Mouse (Mus musculus) heart, embryonic 15.5 days (tissue): ENCODE results near the gene 4931422A03Rik. TPM values are rescaled to one million over a fixed set of nuclear protein-coding genes. Genes with fewer than 3 reads are reported as not detected.
"Not testable (repeated sequence)": the region's sequence is repeated elsewhere in the genome, so short reads cannot be mapped to it uniquely, and the experiment has no call there.

Source experiments
- ATAC-seq: fragments of 200-750 bp; cut with Nextera tagmentation; replicated peaks from 2 replicates; pipeline ENCODE4 v1.8.0; 2017; ENCODE audit warnings: low read depth, moderate TSS enrichment; ENCODE audit not compliant: insufficient number of reproducible peaks, insufficient read depth, low FRiP score
- H3K27ac ChIP-seq: fragments of 300-500 bp; sonication (generic); 2 replicates; pipeline ENCODE4 v1.5.1; 2015; ENCODE audit warnings: mild to moderate bottlenecking, inconsistent platforms
- H3K27me3 ChIP-seq: fragments of 300-500 bp; sonication (generic); 2 replicates; pipeline ENCODE4 v1.6.1; 2015; ENCODE audit warnings: inconsistent platforms
- H3K36me3 ChIP-seq: fragments of 300-500 bp; sonication (generic); 2 replicates; pipeline ENCODE4 v1.6.1; 2015; ENCODE audit warnings: mild to moderate bottlenecking, inconsistent platforms
- H3K4me1 ChIP-seq: fragments of 300-500 bp; sonication (generic); replicated peaks from 2 replicates; pipeline ENCODE4 v1.6.1; 2015; ENCODE audit warnings: inconsistent platforms
- H3K4me2 ChIP-seq: fragments of 300-500 bp; sonication (generic); 2 replicates; pipeline ENCODE4 v1.6.1; 2015; ENCODE audit warnings: inconsistent platforms, mild to moderate bottlenecking, moderate library complexity
- H3K4me3 ChIP-seq: fragments of 300-500 bp; sonication (generic); 2 replicates; pipeline ENCODE4 v1.5.1; 2015; ENCODE audit warnings: mild to moderate bottlenecking, inconsistent platforms
- H3K9ac ChIP-seq: fragments of 300-500 bp; sonication (generic); 2 replicates; pipeline ENCODE4 v1.6.1; 2015; ENCODE audit warnings: mild to moderate bottlenecking, inconsistent platforms
- H3K9me3 ChIP-seq: fragments of 300-500 bp; sonication (generic); replicated peaks from 2 replicates; pipeline ENCODE4 v1.6.1; 2016; ENCODE audit warnings: inconsistent platforms
- WGBS: fragments of 180-500 bp; shearing (Covaris S2); methylation state at CpG from one replicate; pipeline ENCODE4 v1.1.7; 2015; ENCODE audit warnings: mixed read lengths; 5-methylcytosine and 5-hydroxymethylcytosine counted together
- polyA plus RNA-seq: library from polyadenylated mRNA; unstranded; fragments of >200 nt; fragmentation: Nextera tagmentation; extraction: Ambion mirVana; gene quantifications from 2 replicates; pipeline ENCODE4 v1.2.1, GENCODE M21; 2015

4931422A03Rik gene
- polyA plus RNA-seq = 1.8 and 3.0 TPM in 2 replicates

GRCm38 (mm10) chr2:104028139-104028723 is at the start of gene 4931422A03Rik:
Gene 4931422A03Rik, minus strand, starts transcription at chr2:104028361.
- WGBS = 0% methylated on average over 32 of the region's 32 CpGs

GRCm38 (mm10) chr2:104069704-104070185 is 41.6 kb upstream of the 4931422A03Rik start, which contains the start of gene Cd59b:
Gene Cd59b, plus strand, starts transcription at chr2:104069849.
- Histone ChIP-seq H3K27me3 (no peaks in the 10 kb centered on the region), H3K4me3 (peak within 1 kb of the TSS; percentile 49), H3K4me2 (peak within 1 kb of the TSS; percentile 65), H3K36me3 (no peaks in the 10 kb centered on the region), H3K4me1 (peaks cover 13% of the 10 kb centered on the region; the same call in 1 of the 2 replicates), H3K27ac (peak within 1 kb of the TSS; percentile 47; the same call in 1 of the 2 replicates), H3K9me3 (no peaks in the 10 kb centered on the region), H3K9ac (0 out of 2 replicates have a peak within 1 kb of the TSS, but pooled peaks have one; percentile 10)
- WGBS = 10% methylated on average over 13 of the region's 13 CpGs
- peak; percentile 84 for ATAC-seq

More at GRCm38 (mm10) chr2:104028139-104028723, at the start of gene 4931422A03Rik:
- peak within 1 kb of the TSS; percentile 64 for H3K4me2 ChIP-seq
- peak within 1 kb of the TSS; percentile 93 for H3K4me3 ChIP-seq
- peak within 1 kb of the TSS; percentile 95 for H3K9ac ChIP-seq
- peak within 1 kb of the TSS; percentile 70 for H3K27ac ChIP-seq
- no peaks in the 10 kb centered on the region for H3K27me3 ChIP-seq
- peak; percentile 66 for ATAC-seq
- H3K36me3 ChIP-seq = no peaks in the 10 kb centered on the region
- H3K9me3 ChIP-seq = no peaks in the 10 kb centered on the region
- peaks cover 21% of the 10 kb centered on the region for H3K4me1 ChIP-seq

- not testable (repeated sequence) for H3K27ac ChIP-seq, H3K4me3 ChIP-seq, ATAC-seq, H3K27me3 ChIP-seq, H3K4me2 ChIP-seq, H3K36me3 ChIP-seq, H3K9ac ChIP-seq, H3K9me3 ChIP-seq
- peaks cover 13% of the 10 kb centered on the region; the same call in 1 of the 2 replicates for H3K4me1 ChIP-seq
- WGBS = 61% methylated on average over 7 of the region's 7 CpGs
These were observed 40.3 kb upstream of the 4931422A03Rik start, which contains the start of gene Gm10799 for GRCm38 (mm10) chr2:104068450-104068849. Gene Gm10799, minus strand, starts transcription at chr2:104068550.

GRCm38 (mm10) chr2:104065526-104065925 is 37.4 kb upstream of the 4931422A03Rik start, which contains the start of gene Gm10912:
Gene Gm10912, plus strand, starts transcription at chr2:104065826.
- not testable (repeated sequence) for H3K9ac ChIP-seq, H3K4me2 ChIP-seq, ATAC-seq, H3K27me3 ChIP-seq, H3K9me3 ChIP-seq, H3K27ac ChIP-seq, H3K4me3 ChIP-seq
- Histone ChIP-seq H3K36me3 (peaks cover 23% of the 10 kb centered on the region), H3K4me1 (peaks cover 13% of the 10 kb centered on the region; the same call in 1 of the 2 replicates)
- WGBS = 81% methylated on average over 6 of the region's 6 CpGs

DNA sequence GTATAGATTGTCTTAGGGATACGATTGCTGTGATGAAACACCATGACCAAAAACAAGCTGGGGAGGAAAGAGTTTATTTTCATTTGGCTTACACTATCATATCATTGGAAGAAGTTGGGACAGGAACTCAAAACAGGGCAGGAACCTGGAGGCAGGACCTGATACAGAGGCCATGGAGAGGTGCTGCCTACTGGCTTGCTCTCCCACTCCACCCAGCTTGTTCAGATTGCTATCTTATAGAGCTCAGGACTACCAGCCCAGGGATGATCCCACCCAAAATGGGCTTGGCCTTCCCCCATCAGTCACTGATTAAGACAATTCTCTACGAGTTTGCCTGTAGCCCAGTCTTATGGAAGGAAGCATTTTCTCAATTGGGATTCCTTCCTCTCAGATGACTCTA is 36.0 kb upstream of the 4931422A03Rik start:
- H3K4me2 ChIP-seq = no peak overlapping the region
- no peaks in the 10 kb centered on the region for H3K27me3 ChIP-seq
- no peak overlapping the region for H3K4me3 ChIP-seq
- H3K9ac ChIP-seq = no peak overlapping the region
- no peaks in the 10 kb centered on the region for H3K9me3 ChIP-seq
- 0 out of 2 replicates have a peak, but pooled peaks cover 5% of the 10 kb centered on the region for H3K4me1 ChIP-seq
- 84% methylated on average over 2 of the region's 2 CpGs for WGBS
- ATAC-seq = no peak
- peaks cover 33% of the 10 kb centered on the region for H3K36me3 ChIP-seq
- H3K27ac ChIP-seq = no peak overlapping the region

DNA sequence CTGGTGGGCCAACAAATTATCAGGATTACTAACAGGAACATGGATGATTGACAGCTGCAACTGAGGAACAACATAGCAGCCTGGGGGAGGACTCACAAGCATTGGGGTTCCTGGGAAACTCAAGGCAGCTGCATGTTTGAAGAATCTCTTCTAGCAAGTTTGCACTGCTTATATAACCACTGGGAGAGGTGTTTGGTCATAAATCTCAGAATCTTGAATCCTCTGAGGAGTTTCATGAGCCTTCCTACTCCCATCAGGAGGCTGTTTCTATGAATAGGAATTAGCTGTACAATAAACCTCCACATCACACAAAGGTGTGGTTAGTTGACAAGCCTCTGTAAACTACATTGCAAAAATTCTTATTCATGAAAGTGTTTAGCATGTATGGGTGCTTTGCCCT is 34.5 kb upstream of the 4931422A03Rik start:
- H3K27me3 ChIP-seq = no peaks in the 10 kb centered on the region
- H3K36me3 ChIP-seq = peaks cover 36% of the 10 kb centered on the region
- H3K9ac ChIP-seq = no peak overlapping the region
- no peak for ATAC-seq
- H3K4me2 ChIP-seq = no peak overlapping the region
- H3K9me3 ChIP-seq = no peaks in the 10 kb centered on the region
- no peak overlapping the region for H3K4me3 ChIP-seq
- H3K27ac ChIP-seq = no peak overlapping the region
- no peaks in the 10 kb centered on the region for H3K4me1 ChIP-seq

DNA sequence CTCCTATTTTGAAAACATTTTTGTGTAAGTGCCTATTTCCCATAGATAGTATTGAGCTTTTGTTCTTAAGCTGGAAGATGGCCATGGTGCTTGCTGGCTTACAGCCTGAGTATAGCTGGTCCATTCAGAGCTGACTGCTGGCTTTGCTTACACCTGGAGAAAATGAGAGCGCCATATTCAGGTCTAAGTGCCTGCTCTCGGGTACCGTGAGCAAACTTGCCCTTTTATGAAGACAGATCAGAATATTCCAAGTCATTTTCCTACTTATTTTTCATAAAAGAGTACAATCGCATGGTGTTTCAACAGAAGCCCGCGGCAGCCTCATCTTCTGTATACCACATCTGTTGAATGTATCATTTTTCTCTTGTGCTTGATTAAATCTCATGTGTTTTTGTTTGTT is 32.8 kb upstream of the 4931422A03Rik start:
- no peak for ATAC-seq
- no peak overlapping the region for H3K4me2 ChIP-seq
- H3K4me1 ChIP-seq = no peaks in the 10 kb centered on the region
- no peak overlapping the region for H3K4me3 ChIP-seq
- H3K27ac ChIP-seq = no peak overlapping the region
- peaks cover 36% of the 10 kb centered on the region for H3K36me3 ChIP-seq
- H3K9me3 ChIP-seq = no peaks in the 10 kb centered on the region
- no peak overlapping the region for H3K9ac ChIP-seq
- H3K27me3 ChIP-seq = no peaks in the 10 kb centered on the region
- 95% methylated on average over 6 of the region's 6 CpGs for WGBS

DNA sequence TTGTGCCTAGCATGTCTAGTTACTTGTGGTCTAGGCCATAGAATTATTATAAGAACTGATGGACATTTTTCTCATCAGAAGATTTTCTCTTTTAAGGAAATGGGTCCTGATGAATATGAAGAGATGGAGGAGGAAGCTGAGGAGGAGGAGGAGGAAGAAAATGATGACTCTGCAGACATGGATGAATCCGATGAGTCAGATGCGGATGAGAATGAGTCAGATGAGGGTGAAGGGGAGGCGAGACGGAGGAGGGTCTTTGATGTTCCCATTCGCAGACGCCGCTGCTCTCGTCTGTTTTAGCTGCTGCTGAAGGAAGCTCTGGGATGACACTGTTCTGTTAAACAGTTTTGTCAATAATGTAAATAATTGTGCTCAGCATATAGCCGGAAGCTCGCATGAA is 31.6 kb upstream of the 4931422A03Rik start:
- no peaks in the 10 kb centered on the region for H3K4me1 ChIP-seq
- H3K27ac ChIP-seq = no peak overlapping the region
- WGBS = 81% methylated on average over 10 of the region's 10 CpGs
- no peaks in the 10 kb centered on the region for H3K27me3 ChIP-seq
- H3K4me3 ChIP-seq = no peak overlapping the region
- no peak overlapping the region for H3K4me2 ChIP-seq
- H3K9ac ChIP-seq = no peak overlapping the region
- H3K9me3 ChIP-seq = no peaks in the 10 kb centered on the region
- peaks cover 44% of the 10 kb centered on the region for H3K36me3 ChIP-seq
- no peak for ATAC-seq

- no peaks in the 10 kb centered on the region for H3K4me1 ChIP-seq
- 90% methylated on average over 4 of the region's 4 CpGs for WGBS
- ATAC-seq = no peak
- no peak overlapping the region for H3K4me3 ChIP-seq
- H3K27ac ChIP-seq = no peak overlapping the region
- no peak overlapping the region for H3K4me2 ChIP-seq
- H3K27me3 ChIP-seq = no peaks in the 10 kb centered on the region
- no peaks in the 10 kb centered on the region for H3K9me3 ChIP-seq
- H3K9ac ChIP-seq = no peak overlapping the region
- peaks cover 52% of the 10 kb centered on the region for H3K36me3 ChIP-seq
These were observed 30.8 kb upstream of the 4931422A03Rik start for GRCm38 (mm10) chr2:104058954-104059353.

DNA sequence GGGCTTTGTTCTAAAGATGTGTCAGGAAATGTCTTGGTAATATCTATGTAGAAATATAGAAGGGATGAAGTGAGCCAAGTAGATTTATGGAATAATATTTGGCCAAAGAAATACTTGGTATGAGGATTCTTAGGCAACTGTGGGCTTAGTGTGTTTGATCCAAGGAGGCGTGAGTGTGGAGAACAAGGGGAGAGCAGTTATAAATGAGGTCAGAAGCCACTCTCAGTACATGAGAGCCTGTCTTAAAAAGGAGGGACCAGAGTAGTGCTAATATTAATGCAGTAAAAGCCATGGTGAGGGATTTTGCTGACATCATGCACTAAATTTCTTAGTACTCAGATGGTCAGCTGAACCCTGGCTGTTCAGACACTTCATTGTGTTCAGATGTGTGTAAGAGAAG is 30.2 kb upstream of the 4931422A03Rik start:
- H3K27me3 ChIP-seq = no peaks in the 10 kb centered on the region
- H3K27ac ChIP-seq = no peak overlapping the region
- no peaks in the 10 kb centered on the region for H3K4me1 ChIP-seq
- peaks cover 58% of the 10 kb centered on the region for H3K36me3 ChIP-seq
- H3K4me2 ChIP-seq = no peak overlapping the region
- H3K9me3 ChIP-seq = no peaks in the 10 kb centered on the region
- ATAC-seq = no peak
- H3K4me3 ChIP-seq = no peak overlapping the region
- WGBS = 73% methylated on average over 1 of the region's 1 CpGs
- no peak overlapping the region for H3K9ac ChIP-seq

- Histone ChIP-seq H3K9me3 (no peaks in the 10 kb centered on the region), H3K4me1 (no peaks in the 10 kb centered on the region), H3K4me2 (no peak overlapping the region), H3K27ac (no peak overlapping the region), H3K4me3 (no peak overlapping the region), H3K36me3 (peaks cover 36% of the 10 kb centered on the region), H3K27me3 (no peaks in the 10 kb centered on the region), H3K9ac (no peak overlapping the region)
- 57% methylated on average over 1 of the region's 1 CpGs for WGBS
- ATAC-seq = no peak
These were observed 16.4 kb upstream of the 4931422A03Rik start for GRCm38 (mm10) chr2:104044479-104045080.
